Mouse (Mus musculus): Measurements from ENCODE around the gene Sidt1. TPM values are rescaled to one million over a fixed set of nuclear protein-coding genes. Genes with fewer than 3 reads are reported as not detected.

Sidt1 gene
- polyA plus RNA-seq, 1 experiment from 2014 or later: 10.6 TPM

DNA sequence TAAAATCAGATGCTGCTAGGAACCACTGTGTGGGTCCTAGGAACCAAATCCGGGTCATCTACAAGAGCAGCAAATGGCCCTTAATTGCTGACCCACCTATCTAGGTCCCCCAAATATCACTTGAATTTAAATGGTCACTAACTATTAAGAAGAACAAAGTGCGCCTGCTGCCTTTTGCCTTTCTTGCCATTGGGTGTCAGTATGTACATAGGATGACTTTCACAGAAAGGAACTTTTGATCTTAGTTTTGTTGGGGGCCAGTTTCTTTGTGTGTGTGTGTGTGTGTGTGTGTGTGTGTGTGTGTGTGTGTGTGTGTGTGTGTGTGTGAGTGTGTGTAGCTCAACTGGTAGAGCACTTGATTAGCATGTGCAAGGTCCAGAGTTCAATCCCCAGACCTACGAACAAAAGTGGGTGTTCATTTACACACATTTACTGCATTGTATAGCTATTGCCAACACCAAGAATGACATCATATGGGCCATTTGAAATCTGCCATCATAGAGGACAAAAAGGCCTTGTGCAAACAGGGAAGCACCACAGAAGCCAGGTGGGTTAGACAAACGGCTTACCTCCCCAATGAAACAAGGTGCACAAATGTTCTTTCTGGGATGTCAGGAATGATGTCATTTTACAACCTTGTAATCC, 43.9 kb downstream of the Sidt1 start:
- no peak overlapping the region for H3K4me3 ChIP-seq (ENCODE audit: low read depth, low read length)
- 71% methylated on average over 4 of the region's 4 CpGs for WGBS
- H3K9me3 ChIP-seq (ENCODE audit: control insufficient read depth, low read length): no peaks in the 10 kb centered on the region
- H3K4me1 ChIP-seq (ENCODE audit: control insufficient read depth, insufficient read depth, low read length): no peaks in the 10 kb centered on the region
- H3K9ac ChIP-seq (replicated peaks; ENCODE audit: low read depth, low read length): no peak overlapping the region
- H3K27ac ChIP-seq (ENCODE audit: low read depth, low read length): no peak overlapping the region
- no peaks in the 10 kb centered on the region for H3K27me3 ChIP-seq (ENCODE audit: control insufficient read depth, insufficient read depth, low read length)
- H3K4me2 ChIP-seq (ENCODE audit: low read depth, low read length): no peak overlapping the region
- no peaks in the 10 kb centered on the region for H3K36me3 ChIP-seq (ENCODE audit: control insufficient read depth, insufficient read depth, low read length)
- ATAC-seq (ENCODE audit: low read depth): no peak

DNA sequence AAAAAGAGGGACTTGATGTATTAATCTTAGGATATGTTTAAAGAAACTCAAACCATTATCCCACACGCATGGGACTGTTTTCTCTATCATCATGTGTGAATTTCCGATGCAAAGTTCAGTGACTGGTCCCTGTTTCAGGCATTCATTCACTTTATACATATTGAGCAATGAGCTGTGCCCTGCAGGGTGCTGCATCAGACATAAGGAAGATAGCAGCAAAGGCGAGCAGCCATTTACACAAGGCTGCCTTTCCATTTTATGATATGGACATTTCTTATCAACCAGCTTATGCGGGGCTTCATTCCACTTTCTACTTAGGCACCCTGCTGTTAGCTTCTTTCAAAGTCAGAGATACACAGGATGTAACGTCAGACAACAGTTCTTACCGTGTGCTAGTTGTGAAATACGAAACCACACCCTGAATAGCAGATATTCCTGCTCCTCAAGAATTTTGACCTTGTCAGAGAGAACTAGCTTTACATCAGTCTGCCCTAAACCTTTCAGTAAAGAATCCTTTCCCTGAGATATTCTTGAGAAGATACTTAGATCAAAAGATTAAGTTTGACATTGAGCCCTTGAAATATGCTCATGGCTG, 45.5 kb downstream of the Sidt1 start:
- Histone ChIP-seq H3K4me1 (ENCODE audit: control insufficient read depth, insufficient read depth, low read length) (no peaks in the 10 kb centered on the region), H3K9ac (replicated peaks; ENCODE audit: low read depth, low read length) (no peak overlapping the region), H3K4me2 (ENCODE audit: low read depth, low read length) (no peak overlapping the region), H3K27ac (ENCODE audit: low read depth, low read length) (no peak overlapping the region), H3K27me3 (ENCODE audit: control insufficient read depth, insufficient read depth, low read length) (no peaks in the 10 kb centered on the region), H3K9me3 (ENCODE audit: control insufficient read depth, low read length) (no peaks in the 10 kb centered on the region), H3K4me3 (ENCODE audit: low read depth, low read length) (no peak overlapping the region), H3K36me3 (ENCODE audit: control insufficient read depth, insufficient read depth, low read length) (no peaks in the 10 kb centered on the region)
- ATAC-seq (ENCODE audit: low read depth): no peak
- 70% methylated on average over 7 of the region's 7 CpGs for WGBS

DNA sequence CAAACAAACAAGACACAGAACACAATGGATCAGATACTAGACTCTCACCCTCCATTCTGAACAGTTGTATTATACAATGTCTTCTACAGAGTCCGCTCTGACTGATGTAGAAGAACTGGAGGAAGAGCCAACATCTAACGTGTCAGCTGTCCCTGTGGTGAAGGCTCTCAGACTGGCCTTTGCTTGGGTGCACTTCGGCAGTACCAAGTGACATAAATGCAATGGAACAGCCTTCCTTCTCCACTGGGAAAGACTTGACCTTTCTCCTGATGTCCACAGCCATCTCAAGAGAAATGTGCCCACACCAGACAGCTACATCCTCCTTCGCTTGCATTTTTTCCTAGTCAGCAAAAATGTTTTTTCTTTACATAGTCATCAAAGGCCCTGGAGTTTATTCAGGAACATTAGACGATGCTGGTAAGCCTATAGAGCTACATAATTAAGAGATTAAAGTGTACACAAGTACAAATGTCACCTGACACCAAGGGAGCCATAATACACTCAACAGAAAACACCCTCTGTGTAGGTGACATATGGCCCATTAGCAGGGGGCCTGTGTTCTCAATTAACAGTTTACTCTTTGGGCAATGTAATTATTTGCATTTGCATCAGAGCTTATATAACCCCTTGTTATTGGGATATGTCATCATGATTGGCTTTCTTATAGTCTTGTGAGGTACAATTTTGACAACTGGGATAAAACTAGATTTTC, 50.2 kb downstream of the Sidt1 start:
- H3K4me2 ChIP-seq (ENCODE audit: low read depth, low read length): no peak overlapping the region
- no peaks in the 10 kb centered on the region for H3K36me3 ChIP-seq (ENCODE audit: control insufficient read depth, insufficient read depth, low read length)
- ATAC-seq (ENCODE audit: low read depth): no peak
- H3K9me3 ChIP-seq (ENCODE audit: control insufficient read depth, low read length): no peaks in the 10 kb centered on the region
- WGBS: 77% methylated on average over 5 of the region's 5 CpGs
- H3K27ac ChIP-seq (ENCODE audit: low read depth, low read length): no peak overlapping the region
- H3K9ac ChIP-seq (replicated peaks; ENCODE audit: low read depth, low read length): no peak overlapping the region
- no peak overlapping the region for H3K4me3 ChIP-seq (ENCODE audit: low read depth, low read length)
- H3K27me3 ChIP-seq (ENCODE audit: control insufficient read depth, insufficient read depth, low read length): no peaks in the 10 kb centered on the region
- no peaks in the 10 kb centered on the region for H3K4me1 ChIP-seq (ENCODE audit: control insufficient read depth, insufficient read depth, low read length)

DNA sequence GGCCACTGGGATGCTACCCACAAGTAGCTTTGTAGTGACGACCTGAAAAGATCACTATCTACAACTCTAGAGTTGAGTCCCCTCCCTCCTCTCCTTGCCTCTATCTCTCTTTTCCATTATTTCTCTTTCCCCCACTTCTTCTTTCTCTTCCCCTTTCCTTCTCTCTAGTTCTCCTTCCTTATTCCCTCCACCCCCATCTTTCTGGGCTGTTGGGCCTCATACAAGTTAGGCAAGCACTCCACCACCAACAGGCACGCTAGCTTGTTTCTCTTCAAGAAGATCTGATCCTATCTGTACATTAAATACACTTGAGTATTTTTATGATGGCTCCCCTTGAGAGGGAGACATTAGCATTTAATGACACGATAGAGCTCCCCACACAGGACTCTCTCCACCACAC, 51.0 kb downstream of the Sidt1 start:
- Histone ChIP-seq H3K4me1 (ENCODE audit: control insufficient read depth, insufficient read depth, low read length) (no peaks in the 10 kb centered on the region), H3K27ac (ENCODE audit: low read depth, low read length) (no peak overlapping the region), H3K36me3 (ENCODE audit: control insufficient read depth, insufficient read depth, low read length) (no peaks in the 10 kb centered on the region), H3K4me2 (ENCODE audit: low read depth, low read length) (no peak overlapping the region), H3K9ac (replicated peaks; ENCODE audit: low read depth, low read length) (no peak overlapping the region), H3K27me3 (ENCODE audit: control insufficient read depth, insufficient read depth, low read length) (no peaks in the 10 kb centered on the region), H3K9me3 (ENCODE audit: control insufficient read depth, low read length) (no peaks in the 10 kb centered on the region), H3K4me3 (ENCODE audit: low read depth, low read length) (no peak overlapping the region)
- ATAC-seq (ENCODE audit: low read depth): no peak
- WGBS: 77% methylated on average over 3 of the region's 3 CpGs

DNA sequence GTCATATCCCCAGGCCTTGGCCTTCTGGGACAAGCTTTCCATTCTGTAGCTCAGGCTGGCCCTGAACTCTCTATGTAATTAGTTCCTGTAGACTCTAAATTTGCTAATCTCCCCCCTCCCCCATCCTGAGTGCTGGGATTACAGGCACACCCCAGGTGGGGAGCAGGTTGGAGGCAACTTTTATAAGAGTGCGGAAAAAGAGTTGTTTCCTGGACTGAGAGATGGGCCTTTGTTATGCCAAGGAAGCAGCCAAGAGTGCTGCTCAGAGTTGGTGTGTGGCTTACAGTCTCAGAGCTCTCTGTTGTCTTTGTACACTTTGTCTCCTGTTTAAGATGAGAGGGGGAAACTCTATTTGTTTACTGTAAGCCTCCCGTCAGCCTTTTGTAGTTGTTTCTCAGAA, 52.2 kb downstream of the Sidt1 start:
- no peak overlapping the region for H3K9ac ChIP-seq (replicated peaks; ENCODE audit: low read depth, low read length)
- H3K27me3 ChIP-seq (ENCODE audit: control insufficient read depth, insufficient read depth, low read length): no peaks in the 10 kb centered on the region
- H3K4me1 ChIP-seq (ENCODE audit: control insufficient read depth, insufficient read depth, low read length): no peaks in the 10 kb centered on the region
- no peak overlapping the region for H3K4me3 ChIP-seq (ENCODE audit: low read depth, low read length)
- no peak overlapping the region for H3K27ac ChIP-seq (ENCODE audit: low read depth, low read length)
- H3K9me3 ChIP-seq (ENCODE audit: control insufficient read depth, low read length): no peaks in the 10 kb centered on the region
- H3K4me2 ChIP-seq (ENCODE audit: low read depth, low read length): no peak overlapping the region
- no peak for ATAC-seq (ENCODE audit: low read depth)
- 56% methylated on average over 2 of the region's 2 CpGs for WGBS
- H3K36me3 ChIP-seq (ENCODE audit: control insufficient read depth, insufficient read depth, low read length): no peaks in the 10 kb centered on the region

DNA sequence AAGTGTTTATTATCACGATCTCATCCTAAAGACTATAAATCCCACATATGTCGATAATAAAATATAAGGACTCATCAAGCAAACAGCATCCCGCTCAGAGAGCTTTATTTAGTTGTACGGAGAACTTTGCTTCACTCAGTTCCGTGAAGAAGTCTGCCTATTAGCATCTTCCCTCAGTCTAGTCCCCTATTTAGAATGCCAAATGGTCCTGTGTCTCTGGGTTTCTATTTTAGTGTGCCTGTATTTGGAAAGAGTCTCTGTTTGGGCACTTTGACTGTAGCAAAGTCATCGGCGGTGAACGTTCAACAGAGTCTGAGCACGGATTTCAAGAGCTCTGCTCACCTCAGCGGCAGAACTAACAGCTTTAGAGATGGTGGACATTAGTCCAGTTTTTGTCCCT, 55.8 kb downstream of the Sidt1 start:
- no peak for ATAC-seq (ENCODE audit: low read depth)
- WGBS: 92% methylated on average over 10 of the region's 10 CpGs
- H3K27me3 ChIP-seq (ENCODE audit: control insufficient read depth, insufficient read depth, low read length): no peaks in the 10 kb centered on the region

DNA sequence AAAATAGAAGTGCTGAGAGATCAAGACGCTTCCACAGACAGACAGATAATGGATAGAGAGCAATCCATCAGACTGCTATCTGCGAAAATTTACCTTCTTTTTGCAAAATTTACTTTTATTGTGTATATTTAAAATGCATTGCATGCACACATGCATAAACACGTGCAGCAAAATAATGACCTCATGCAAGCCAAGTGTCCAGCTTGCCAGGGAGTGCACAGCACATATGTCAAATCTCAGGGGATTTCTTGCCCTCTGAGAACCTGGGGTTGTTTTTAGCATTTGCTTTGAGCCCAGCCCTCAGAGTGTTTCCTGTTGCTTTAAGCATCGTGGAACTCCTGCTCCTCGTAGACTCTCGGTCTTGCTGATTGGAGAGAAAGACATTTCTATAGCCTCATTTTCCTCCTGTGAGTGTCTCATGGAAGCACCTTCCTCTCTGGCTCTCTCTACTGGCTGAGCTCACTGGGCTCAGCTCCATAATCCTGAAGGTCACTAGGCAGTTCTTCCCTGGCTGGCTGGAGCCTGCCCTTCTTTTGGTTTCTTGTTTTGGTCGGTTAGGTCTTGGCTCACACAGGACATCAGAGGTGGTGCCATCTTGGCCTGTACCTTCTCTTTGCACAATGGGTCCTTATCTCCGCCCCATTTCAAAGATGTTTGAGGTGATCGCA, 61.5 kb downstream of the Sidt1 start:
- H3K4me2 ChIP-seq (ENCODE audit: low read depth, low read length): no peak overlapping the region
- no peak for ATAC-seq (ENCODE audit: low read depth)
- no peak overlapping the region for H3K9ac ChIP-seq (replicated peaks; ENCODE audit: low read depth, low read length)
- no peak overlapping the region for H3K4me3 ChIP-seq (ENCODE audit: low read depth, low read length)
- H3K9me3 ChIP-seq (ENCODE audit: control insufficient read depth, low read length): no peaks in the 10 kb centered on the region
- no peak overlapping the region for H3K27ac ChIP-seq (ENCODE audit: low read depth, low read length)
- no peaks in the 10 kb centered on the region for H3K4me1 ChIP-seq (ENCODE audit: control insufficient read depth, insufficient read depth, low read length)
- WGBS: 73% methylated on average over 9 of the region's 9 CpGs
- no peaks in the 10 kb centered on the region for H3K27me3 ChIP-seq (ENCODE audit: control insufficient read depth, insufficient read depth, low read length)
- no peaks in the 10 kb centered on the region for H3K36me3 ChIP-seq (ENCODE audit: control insufficient read depth, insufficient read depth, low read length)

More for the DNA sequence above, 55.8 kb downstream of the Sidt1 start:
- H3K27ac ChIP-seq (ENCODE audit: low read depth, low read length): no peak overlapping the region
- no peak overlapping the region for H3K4me2 ChIP-seq (ENCODE audit: low read depth, low read length)
- H3K4me1 ChIP-seq (ENCODE audit: control insufficient read depth, insufficient read depth, low read length): no peaks in the 10 kb centered on the region
- H3K9me3 ChIP-seq (ENCODE audit: control insufficient read depth, low read length): no peaks in the 10 kb centered on the region
- H3K4me3 ChIP-seq (ENCODE audit: low read depth, low read length): no peak overlapping the region
- H3K9ac ChIP-seq (replicated peaks; ENCODE audit: low read depth, low read length): no peak overlapping the region
- H3K36me3 ChIP-seq (ENCODE audit: control insufficient read depth, insufficient read depth, low read length): no peaks in the 10 kb centered on the region

DNA sequence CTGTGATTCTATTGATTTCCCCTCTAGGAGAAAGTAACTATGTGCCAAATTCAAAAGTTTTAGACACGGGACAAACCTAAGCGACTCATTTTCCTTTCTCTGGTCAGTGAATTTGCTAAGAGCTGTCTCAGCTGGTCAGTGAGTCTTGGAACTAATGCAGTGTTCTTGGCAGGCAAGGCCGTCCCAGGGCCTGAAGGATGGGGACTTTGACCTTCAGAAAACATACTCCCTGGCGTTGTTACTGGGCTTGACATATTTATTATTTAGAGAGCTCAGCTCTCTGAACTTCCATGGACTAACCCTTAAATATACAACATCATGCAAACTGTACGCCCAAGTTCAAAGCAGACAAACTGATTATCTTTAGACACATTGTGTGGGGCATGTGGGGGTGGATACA, 62.4 kb downstream of the Sidt1 start:
- H3K4me2 ChIP-seq (ENCODE audit: low read depth, low read length): no peak overlapping the region
- H3K9me3 ChIP-seq (ENCODE audit: control insufficient read depth, low read length): no peaks in the 10 kb centered on the region
- no peak overlapping the region for H3K4me3 ChIP-seq (ENCODE audit: low read depth, low read length)
- no peak for ATAC-seq (ENCODE audit: low read depth)
- no peaks in the 10 kb centered on the region for H3K36me3 ChIP-seq (ENCODE audit: control insufficient read depth, insufficient read depth, low read length)
- no peak overlapping the region for H3K27ac ChIP-seq (ENCODE audit: low read depth, low read length)
- H3K4me1 ChIP-seq (ENCODE audit: control insufficient read depth, insufficient read depth, low read length): no peaks in the 10 kb centered on the region
- no peaks in the 10 kb centered on the region for H3K27me3 ChIP-seq (ENCODE audit: control insufficient read depth, insufficient read depth, low read length)
- H3K9ac ChIP-seq (replicated peaks; ENCODE audit: low read depth, low read length): no peak overlapping the region
- WGBS: 81% methylated on average over 5 of the region's 5 CpGs

DNA sequence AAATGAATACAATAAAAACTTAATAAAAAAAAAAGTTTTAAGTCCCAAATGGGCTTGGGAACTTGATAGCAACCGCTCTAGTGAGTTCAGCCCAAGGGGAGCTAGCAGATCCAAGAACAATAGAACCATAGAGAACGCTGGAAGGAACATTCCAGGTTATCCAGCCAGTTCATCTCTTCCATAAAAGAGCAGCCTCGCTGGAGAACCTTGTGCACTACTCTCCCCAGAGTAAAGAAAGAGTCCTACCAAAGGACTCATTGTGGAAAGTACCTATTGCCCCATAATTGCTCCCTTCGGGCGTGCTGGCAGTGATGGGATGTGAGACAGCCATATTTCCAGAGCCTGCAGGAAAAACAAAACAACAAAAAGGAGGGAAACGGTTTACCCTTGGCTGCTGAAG, 63.4 kb downstream of the Sidt1 start:
- H3K36me3 ChIP-seq (ENCODE audit: control insufficient read depth, insufficient read depth, low read length): no peaks in the 10 kb centered on the region
- no peak overlapping the region for H3K9ac ChIP-seq (replicated peaks; ENCODE audit: low read depth, low read length)
- no peak overlapping the region for H3K4me2 ChIP-seq (ENCODE audit: low read depth, low read length)
- WGBS: 62% methylated on average over 6 of the region's 6 CpGs
- H3K27ac ChIP-seq (ENCODE audit: low read depth, low read length): no peak overlapping the region
- ATAC-seq (ENCODE audit: low read depth): no peak
- no peaks in the 10 kb centered on the region for H3K4me1 ChIP-seq (ENCODE audit: control insufficient read depth, insufficient read depth, low read length)
- H3K9me3 ChIP-seq (ENCODE audit: control insufficient read depth, low read length): no peaks in the 10 kb centered on the region
- H3K4me3 ChIP-seq (ENCODE audit: low read depth, low read length): no peak overlapping the region
- no peaks in the 10 kb centered on the region for H3K27me3 ChIP-seq (ENCODE audit: control insufficient read depth, insufficient read depth, low read length)

Data from neural tube, embryonic 14.5 days (tissue).